Mouse (Mus musculus) megakaryocyte, embryonic 14.5 days (primary cell): ENCODE data around the gene Vps37b. TPM values are rescaled to one million over a fixed set of nuclear protein-coding genes. Genes with fewer than 3 reads are reported as not detected.
A peak's percentile ranks its signal among the peaks of the same experiment; 100 is the strongest.

Source experiments
- H3K27me3 ChIP-seq: replicated peaks from 2 replicates; pipeline ENCODE3; 2012; ENCODE audit warnings: inconsistent platforms
- H3K36me3 ChIP-seq: replicated peaks from 2 replicates; pipeline ENCODE3; 2012; ENCODE audit warnings: low read length, inconsistent platforms, mixed read lengths
- H3K4me1 ChIP-seq: 2 replicates; pipeline ENCODE4 v1.6.1; 2012; ENCODE audit warnings: inconsistent platforms
- H3K4me3 ChIP-seq: replicated peaks from 2 replicates; pipeline ENCODE3; 2012; ENCODE audit warnings: moderate library complexity, mild to moderate bottlenecking, inconsistent platforms
- H3K9me3 ChIP-seq: 2 replicates; pipeline ENCODE4 v1.6.1; 2012; ENCODE audit warnings: inconsistent platforms
- FLI1 ChIP-seq: IDR thresholded peaks from 2 replicates; pipeline ENCODE4 v1.6.1; 2012; ENCODE audit warnings: low read length, inconsistent platforms, mixed read lengths
- GATA1 ChIP-seq: IDR thresholded peaks from 3 replicates; pipeline ENCODE4 v1.6.1; 2012; ENCODE audit warnings: mixed read lengths, low read length, inconsistent platforms, borderline replicate concordance
- polyA plus RNA-seq: library from polyadenylated mRNA; stranded (reverse); fragments of >175 nt; gene quantifications from 2 replicates; pipeline ENCODE4 v1.2.3, GENCODE M21; 2012; ENCODE audit warnings: low replicate concordance; ENCODE audit not compliant: insufficient read depth

Gene Vps37b
- polyA plus RNA-seq, 1 experiment, result 437 TPM

DNA sequence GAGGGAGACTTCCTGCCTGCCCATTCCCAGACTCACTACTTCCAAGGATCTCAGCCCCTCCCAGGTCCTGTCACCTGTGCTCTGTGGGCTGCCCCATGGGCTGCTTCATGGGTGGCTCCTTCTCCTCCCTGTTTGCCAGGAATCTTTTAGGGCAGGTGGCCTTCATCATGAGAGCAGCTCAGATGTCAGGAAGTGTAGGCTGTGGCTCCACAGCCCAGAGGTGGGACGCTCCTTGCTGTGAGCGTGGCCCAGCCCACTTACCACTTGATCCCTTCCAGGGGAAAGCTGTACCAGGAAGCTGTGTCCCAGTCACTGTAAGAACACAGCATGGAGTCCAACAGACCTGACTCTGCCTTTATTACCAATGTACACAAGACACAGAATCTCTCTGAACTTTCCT, 45.1 kb downstream of the Vps37b start:
- Histone ChIP-seq H3K36me3 (peaks cover 14% of the 10 kb centered on the region), H3K9me3 (no peaks in the 10 kb centered on the region), H3K27me3 (peaks cover 48% of the 10 kb centered on the region), H3K4me1 (peaks cover 13% of the 10 kb centered on the region; the same call in 1 of the 2 replicates), H3K4me3 (no peak overlapping the region)
- TF ChIP-seq FLI1, result no peak
- no peak for TF ChIP-seq GATA1

DNA sequence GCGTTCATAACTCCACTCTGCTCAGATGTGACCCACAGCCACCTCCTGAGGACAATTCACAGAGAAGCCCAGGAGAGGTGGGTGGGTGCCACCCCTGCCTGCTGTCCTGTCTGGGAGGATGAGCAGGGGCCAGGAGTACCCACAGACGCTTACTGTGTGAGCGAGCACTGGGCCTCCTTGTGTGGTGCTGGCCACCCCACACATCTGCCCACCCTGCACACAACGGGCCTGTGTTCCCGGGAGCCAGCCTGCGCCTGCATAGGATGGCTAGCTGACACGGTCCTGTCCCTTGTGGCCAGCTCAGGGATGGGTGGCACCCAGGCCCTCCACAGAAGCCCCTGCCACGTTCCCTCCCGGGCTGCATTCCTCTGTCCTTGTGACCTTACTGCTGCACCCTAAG, 46.6 kb downstream of the Vps37b start:
- Histone ChIP-seq H3K36me3 (peaks cover 7% of the 10 kb centered on the region), H3K9me3 (no peaks in the 10 kb centered on the region), H3K27me3 (peaks cover 48% of the 10 kb centered on the region), H3K4me3 (peak overlapping the region; percentile 33), H3K4me1 (peaks cover 16% of the 10 kb centered on the region)
- TF ChIP-seq GATA1, result no peak
- no peak for TF ChIP-seq FLI1

DNA sequence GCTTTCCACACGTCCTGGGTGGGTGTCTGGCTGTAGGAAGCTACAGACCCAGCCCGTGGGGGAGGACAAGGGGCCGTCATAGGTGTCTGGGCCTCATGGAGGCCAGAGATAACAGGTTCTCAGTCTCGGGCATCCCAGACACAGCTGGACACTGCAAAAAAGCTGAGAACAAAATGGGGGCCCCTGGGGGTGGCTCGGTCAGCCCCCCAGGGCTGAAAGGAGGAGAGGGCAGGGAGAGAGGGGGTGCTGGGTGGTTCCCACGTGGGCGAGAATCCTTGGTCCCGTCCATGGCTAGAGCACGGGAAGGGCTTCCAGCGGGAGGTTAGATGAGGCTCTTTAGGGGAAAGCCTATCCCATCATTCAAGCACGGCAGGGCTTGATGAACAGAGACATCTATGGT, 49.2 kb downstream of the Vps37b start:
- Histone ChIP-seq H3K4me1 (peaks cover 32% of the 10 kb centered on the region), H3K27me3 (peaks cover 40% of the 10 kb centered on the region), H3K36me3 (no peaks in the 10 kb centered on the region), H3K4me3 (no peak overlapping the region), H3K9me3 (no peaks in the 10 kb centered on the region)
- no peak for TF ChIP-seq GATA1
- TF ChIP-seq FLI1, result no peak

DNA sequence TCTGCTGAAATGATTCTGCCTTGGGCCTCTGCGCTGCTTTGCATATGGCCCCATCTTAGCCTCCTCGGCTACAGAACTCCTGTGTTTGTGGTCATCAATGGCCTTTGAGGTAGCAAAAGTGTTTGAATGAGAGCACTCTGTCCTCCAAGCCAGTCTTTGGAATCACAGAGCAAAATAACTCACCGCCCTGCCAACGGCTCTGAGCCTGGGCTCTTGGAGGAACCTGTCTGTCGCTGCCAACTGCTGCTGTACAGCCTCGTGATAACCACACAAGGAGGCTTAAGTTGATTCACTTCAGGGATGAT, 50.9 kb downstream of the Vps37b start:
- H3K27me3 ChIP-seq, result peaks cover 48% of the 10 kb centered on the region
- no peak overlapping the region for H3K4me3 ChIP-seq
- TF ChIP-seq GATA1 (no peak), FLI1 (no peak)
- peaks cover 26% of the 10 kb centered on the region for H3K4me1 ChIP-seq
- no peaks in the 10 kb centered on the region for H3K9me3 ChIP-seq
- no peaks in the 10 kb centered on the region for H3K36me3 ChIP-seq

DNA sequence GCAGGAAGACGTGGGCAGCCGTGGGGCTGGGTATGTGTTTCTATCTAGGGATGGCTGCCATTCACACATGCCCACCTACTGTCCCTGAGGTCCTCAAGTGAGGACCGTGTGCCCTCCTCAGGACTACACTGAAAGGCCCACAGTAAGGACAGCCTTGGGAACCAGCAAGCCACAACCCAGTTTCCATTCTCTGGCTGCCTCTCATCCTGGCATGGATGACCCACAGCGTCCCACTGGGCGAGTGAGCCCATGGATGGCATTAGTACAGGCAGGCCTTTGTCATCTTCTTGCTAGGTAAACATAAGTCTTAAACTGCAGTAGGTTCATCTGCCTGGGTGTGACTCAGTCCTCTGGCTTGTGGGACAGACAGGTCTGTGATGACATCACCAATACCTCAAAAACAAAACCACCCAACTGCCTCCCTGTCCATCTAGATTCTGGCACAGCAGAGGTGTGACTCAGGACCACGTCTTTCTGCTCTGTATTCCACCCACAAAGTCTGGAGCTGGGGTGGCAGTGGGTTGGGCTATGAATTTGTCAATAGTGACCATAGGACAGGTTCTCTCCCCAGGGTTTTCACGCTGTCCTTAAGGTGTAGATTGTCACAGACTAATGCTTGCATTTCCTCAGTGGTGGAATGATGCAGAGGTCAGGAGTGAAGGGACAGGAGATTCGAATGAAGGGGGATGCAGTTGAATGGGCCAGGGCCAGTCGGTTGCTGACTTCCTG, 51.4 kb downstream of the Vps37b start:
- Histone ChIP-seq H3K4me3 (no peak overlapping the region), H3K9me3 (no peaks in the 10 kb centered on the region), H3K27me3 (peaks cover 50% of the 10 kb centered on the region), H3K4me1 (peaks cover 29% of the 10 kb centered on the region), H3K36me3 (no peaks in the 10 kb centered on the region)
- TF ChIP-seq FLI1 (no peak), GATA1 (no peak)

DNA sequence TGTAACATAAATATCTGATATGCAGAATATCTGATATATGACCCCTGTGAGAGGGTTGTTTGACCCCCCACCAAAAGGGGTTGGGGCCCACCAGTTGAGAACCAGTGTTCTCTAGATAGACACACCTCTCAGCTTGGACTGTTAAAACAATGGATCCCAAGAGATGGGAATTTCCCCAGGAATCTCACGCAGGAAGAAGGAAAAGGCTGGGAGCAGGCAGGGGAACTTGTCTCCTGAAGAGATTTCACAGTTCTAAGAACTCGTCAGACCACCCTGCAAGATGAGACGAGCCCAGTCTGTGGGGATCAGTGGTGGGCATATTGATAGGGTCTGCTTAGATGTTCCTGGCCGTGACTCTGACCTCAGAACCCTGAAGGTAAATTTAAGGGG, 52.1 kb downstream of the Vps37b start:
- peaks cover 34% of the 10 kb centered on the region for H3K4me1 ChIP-seq
- no peaks in the 10 kb centered on the region for H3K36me3 ChIP-seq

DNA sequence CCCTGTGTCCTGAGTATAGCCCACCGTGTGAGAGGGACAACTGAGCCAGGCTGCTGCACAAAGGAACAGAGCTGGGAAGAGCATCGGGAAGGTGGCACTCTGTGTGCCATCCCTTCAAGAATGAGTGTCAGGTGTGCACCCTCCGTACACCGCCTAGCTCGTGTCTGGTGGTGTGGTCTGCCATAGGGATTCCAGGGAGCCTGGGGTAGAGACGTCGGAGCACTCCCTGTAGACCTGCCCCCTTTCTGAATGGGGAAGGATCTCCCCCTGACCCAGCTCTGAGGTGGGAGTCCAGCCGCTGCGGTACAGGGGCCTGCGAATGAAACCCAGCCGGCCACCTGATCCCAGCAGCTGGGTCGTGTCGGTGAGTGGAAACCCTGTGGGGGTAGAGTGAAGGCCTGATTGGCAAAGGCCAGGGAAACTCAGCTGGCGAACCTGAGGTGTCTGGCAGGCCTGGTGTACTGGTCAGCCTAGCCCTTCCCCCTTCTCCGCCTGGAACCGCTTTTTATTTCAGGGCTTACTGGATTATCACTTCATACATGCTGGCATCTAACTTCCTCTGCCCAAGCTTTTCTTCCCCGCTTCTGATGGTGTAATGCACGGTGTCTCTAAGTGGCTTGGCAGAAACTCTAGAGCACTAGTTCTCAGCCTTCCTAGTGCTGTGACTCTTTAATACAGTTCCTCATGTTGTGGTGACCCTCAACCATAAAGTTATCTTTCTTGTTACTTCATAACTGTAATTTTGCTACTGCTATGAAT, 52.7 kb downstream of the Vps37b start:
- H3K27me3 ChIP-seq, result peaks cover 49% of the 10 kb centered on the region
- no peaks in the 10 kb centered on the region for H3K36me3 ChIP-seq
- no peaks in the 10 kb centered on the region for H3K9me3 ChIP-seq
- no peak overlapping the region for H3K4me3 ChIP-seq
- TF ChIP-seq GATA1 (no peak), FLI1 (no peak)
- peaks cover 38% of the 10 kb centered on the region for H3K4me1 ChIP-seq

More for the DNA sequence above, 52.1 kb downstream of the Vps37b start:
- H3K4me3 ChIP-seq, result no peak overlapping the region
- H3K9me3 ChIP-seq, result no peaks in the 10 kb centered on the region
- H3K27me3 ChIP-seq, result peaks cover 50% of the 10 kb centered on the region
- TF ChIP-seq FLI1 (no peak), GATA1 (no peak)

DNA sequence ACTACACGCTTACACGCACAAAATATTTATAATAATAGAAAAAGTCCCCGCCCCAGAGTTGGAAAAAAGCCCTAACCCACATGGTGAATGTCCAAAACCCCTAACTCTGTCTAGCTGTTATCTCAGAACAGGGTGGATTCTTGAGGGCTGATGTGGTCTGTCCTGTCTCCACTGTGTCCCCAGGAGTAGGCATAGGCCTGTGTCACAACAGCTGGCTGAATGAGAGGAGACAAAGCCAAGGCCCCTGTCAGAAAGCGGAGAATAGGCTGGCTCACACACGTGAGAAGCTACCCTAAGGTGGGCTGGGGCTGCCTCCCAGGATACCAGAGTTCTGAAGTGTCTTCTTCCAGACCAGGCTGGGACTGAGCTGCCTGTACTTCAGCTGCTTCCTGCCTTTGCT, 53.9 kb downstream of the Vps37b start:
- H3K4me1 ChIP-seq, result peaks cover 51% of the 10 kb centered on the region
- TF ChIP-seq FLI1 (no peak), GATA1 (no peak)

DNA sequence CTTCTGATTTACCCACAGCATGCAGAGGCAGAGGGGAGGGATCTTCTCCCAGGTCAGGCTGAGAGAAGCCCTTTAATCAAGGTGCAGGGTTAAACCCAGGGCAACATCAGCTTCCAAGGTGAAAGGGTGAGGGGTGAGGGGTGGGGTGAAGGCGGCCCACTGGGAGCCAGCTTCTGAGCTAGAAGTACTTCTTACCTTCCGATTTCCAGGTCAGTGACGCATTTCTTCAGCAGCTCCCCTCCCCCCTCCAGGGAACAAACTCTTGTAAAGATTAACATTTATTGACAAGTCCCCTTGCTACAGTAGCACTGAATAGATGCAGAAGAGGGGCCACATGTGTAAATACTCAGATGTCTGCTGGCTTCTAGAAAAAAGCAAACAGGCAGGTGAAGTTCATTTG, 54.8 kb downstream of the Vps37b start:
- H3K9me3 ChIP-seq, result no peaks in the 10 kb centered on the region
- H3K36me3 ChIP-seq, result no peaks in the 10 kb centered on the region
- H3K27me3 ChIP-seq, result peaks cover 59% of the 10 kb centered on the region
- H3K4me1 ChIP-seq, result peaks cover 52% of the 10 kb centered on the region
- TF ChIP-seq FLI1 (no peak), GATA1 (no peak)
- no peak overlapping the region for H3K4me3 ChIP-seq

More for the DNA sequence above, 53.9 kb downstream of the Vps37b start:
- H3K4me3 ChIP-seq, result no peak overlapping the region
- H3K27me3 ChIP-seq, result peaks cover 52% of the 10 kb centered on the region
- H3K9me3 ChIP-seq, result no peaks in the 10 kb centered on the region
- no peaks in the 10 kb centered on the region for H3K36me3 ChIP-seq

DNA sequence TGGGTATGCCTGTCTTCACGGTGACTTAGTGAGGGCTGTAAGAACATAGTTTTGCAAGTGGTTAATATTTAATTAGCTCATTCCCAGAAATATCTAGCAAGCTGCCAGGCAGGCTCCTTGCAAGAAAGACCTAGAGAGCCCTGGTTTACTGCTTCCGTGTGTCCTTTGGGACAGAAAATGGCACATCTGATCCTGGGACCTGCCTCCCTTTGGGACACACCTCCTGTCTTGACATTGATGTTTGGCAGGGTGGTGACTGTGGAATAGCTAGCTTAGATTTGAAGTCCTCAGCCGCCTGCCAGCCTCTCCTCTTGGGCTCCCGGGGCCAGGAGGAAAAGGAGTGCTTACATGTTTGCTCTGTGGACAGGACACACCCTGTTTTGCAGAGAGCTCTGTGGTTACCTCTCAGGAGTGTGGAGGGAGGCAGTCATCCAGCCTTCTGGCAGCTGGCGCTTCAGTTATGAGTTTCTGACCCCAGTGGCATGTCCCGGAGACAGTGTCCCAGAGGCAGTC, 56.3 kb downstream of the Vps37b start:
- Histone ChIP-seq H3K9me3 (no peaks in the 10 kb centered on the region), H3K4me1 (peaks cover 48% of the 10 kb centered on the region), H3K27me3 (peaks cover 70% of the 10 kb centered on the region), H3K36me3 (no peaks in the 10 kb centered on the region), H3K4me3 (no peak overlapping the region)
- TF ChIP-seq FLI1, result no peak
- no peak for TF ChIP-seq GATA1
